Mouse (Mus musculus) heart, embryonic 10.5 days (tissue): ENCODE results near the gene Olfr1395. TPM values are rescaled to one million over a fixed set of nuclear protein-coding genes. Genes with fewer than 3 reads are reported as not detected.
"Not testable (repeated sequence)": the region's sequence is repeated elsewhere in the genome, so short reads cannot be mapped to it uniquely, and the experiment has no call there.

ENCODE experiments used
- DNase-seq: peaks from one replicate; pipeline ENCODE4 v3.0.0-alpha.2; 2017; ENCODE audit warnings: low spot score
- H3K27ac ChIP-seq: fragments of 300-500 bp; sonication (generic); 2 replicates; pipeline ENCODE4 v1.5.1; 2016; ENCODE audit warnings: mild to moderate bottlenecking
- H3K27me3 ChIP-seq: fragments of 300-500 bp; sonication (generic); 2 replicates; pipeline ENCODE4 v1.6.1; 2016; ENCODE audit warnings: mild to moderate bottlenecking; ENCODE audit not compliant: poor library complexity, insufficient read depth, severe bottlenecking
- H3K36me3 ChIP-seq: fragments of 300-500 bp; sonication (generic); 2 replicates; pipeline ENCODE4 v1.6.1; 2016; ENCODE audit warnings: mild to moderate bottlenecking, moderate library complexity
- H3K4me1 ChIP-seq: fragments of 300-500 bp; sonication (generic); 2 replicates; pipeline ENCODE4 v1.6.1; 2016; ENCODE audit warnings: mild to moderate bottlenecking
- H3K4me3 ChIP-seq: fragments of 300-500 bp; sonication (generic); 2 replicates; pipeline ENCODE4 v1.5.1; 2016; ENCODE audit warnings: mild to moderate bottlenecking, moderate library complexity
- H3K9me3 ChIP-seq: fragments of 300-500 bp; sonication (generic); 2 replicates; pipeline ENCODE4 v1.6.1; 2016; ENCODE audit warnings: mild to moderate bottlenecking, moderate library complexity
- WGBS: fragments of 180-500 bp; shearing (Covaris S2); methylation state at CpG from one replicate; pipeline ENCODE4 v1.1.7; 2016; 5-methylcytosine and 5-hydroxymethylcytosine counted together
- polyA plus RNA-seq: library from polyadenylated mRNA; unstranded; fragments of >200 nt; fragmentation: Nextera tagmentation; extraction: Ambion mirVana; gene quantifications from 2 replicates; pipeline ENCODE4 v1.2.1, GENCODE M21; 2016

Olfr1395 gene
- polyA plus RNA-seq, 1 experiment from 2014 or later: not detected

DNA sequence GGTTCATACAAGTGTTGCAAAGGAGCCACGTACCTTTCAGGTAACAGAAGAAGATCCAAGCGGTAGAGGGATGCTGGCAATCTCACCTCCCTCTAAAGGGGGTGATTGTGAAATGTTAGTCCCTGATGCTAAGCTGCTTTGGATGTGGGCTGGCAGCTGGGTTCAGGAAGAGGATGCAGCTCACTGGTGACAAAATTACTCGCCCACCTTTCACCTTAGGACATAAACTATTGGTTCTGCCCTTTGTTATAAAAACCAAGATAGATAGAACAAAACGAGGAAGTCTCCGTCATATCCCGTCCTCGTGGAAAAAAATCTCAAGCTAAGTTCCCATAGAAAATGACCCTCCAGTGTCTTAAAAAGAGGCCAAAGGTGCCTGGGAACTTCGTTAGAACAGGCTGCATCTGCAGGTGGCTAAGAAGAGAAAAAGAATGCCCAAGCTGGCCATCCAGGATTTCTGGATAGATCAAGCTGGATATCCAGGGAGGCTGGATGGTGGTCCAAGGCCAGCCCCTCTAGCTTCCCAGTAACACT is 44.9 kb downstream of the Olfr1395 start, which contains the start of gene Btnl9:
TSS of gene Btnl9 (minus strand) at position 205 of the 534 bp plus-strand sequence.
- DNase-seq: no peak
- WGBS: 70% methylated on average over 8 of the region's 8 CpGs
- Histone ChIP-seq H3K36me3 (no peaks in the 10 kb centered on the region), H3K4me1 (no peaks in the 10 kb centered on the region), H3K9me3 (no peaks in the 10 kb centered on the region), H3K27me3 (no peaks in the 10 kb centered on the region), H3K4me3 (no peak within 1 kb of the TSS), H3K27ac (no peak within 1 kb of the TSS)

DNA sequence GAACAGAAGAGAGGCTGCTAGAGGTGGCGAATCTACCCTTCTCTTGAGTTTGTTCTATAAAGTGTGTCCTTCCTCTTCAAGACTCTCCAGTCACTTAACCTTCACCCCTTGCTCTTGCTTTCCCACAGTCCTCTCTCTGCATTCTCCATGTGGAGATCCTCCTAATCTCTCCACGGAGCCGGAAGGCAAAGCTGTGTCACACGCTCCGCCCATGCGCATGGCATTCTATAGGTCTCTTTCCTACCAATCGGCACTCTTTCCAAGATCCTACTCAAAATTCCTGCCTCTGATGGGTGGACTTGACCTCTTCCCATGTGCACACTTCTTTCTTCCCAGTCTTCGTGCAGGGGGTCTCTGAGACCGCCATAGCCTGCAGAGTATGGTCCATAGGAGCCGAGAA is 45.6 kb downstream of the Olfr1395 start:
- no peaks in the 10 kb centered on the region for H3K27me3 ChIP-seq
- H3K4me3 ChIP-seq: no peak overlapping the region
- no peaks in the 10 kb centered on the region for H3K36me3 ChIP-seq
- H3K27ac ChIP-seq: no peak overlapping the region
- no peaks in the 10 kb centered on the region for H3K4me1 ChIP-seq
- 73% methylated on average over 10 of the region's 10 CpGs for WGBS
- DNase-seq: no peak
- H3K9me3 ChIP-seq: no peaks in the 10 kb centered on the region

DNA sequence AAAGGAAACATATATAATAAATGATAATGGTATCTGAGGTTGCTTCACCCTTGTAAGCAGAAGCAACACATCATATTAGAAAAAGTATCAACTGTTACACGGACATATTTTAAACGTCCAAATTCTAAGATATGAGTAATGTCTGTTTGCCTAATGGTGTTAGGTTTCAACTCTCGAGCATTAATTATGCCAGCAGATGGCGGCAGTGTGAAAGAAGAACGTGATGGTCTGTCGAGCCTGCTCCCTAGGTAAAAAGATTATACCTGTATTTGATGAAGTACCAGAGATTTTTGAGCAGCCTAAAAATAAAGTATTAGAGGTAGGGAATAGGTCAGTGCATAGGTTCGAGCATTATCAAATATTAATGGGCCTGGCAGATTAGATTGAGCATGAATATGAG is 47.7 kb downstream of the Olfr1395 start:
- Histone ChIP-seq H3K9me3 (no peaks in the 10 kb centered on the region), H3K36me3 (no peaks in the 10 kb centered on the region), H3K4me3 (no peak overlapping the region), H3K4me1 (no peaks in the 10 kb centered on the region), H3K27me3 (no peaks in the 10 kb centered on the region), H3K27ac (no peak overlapping the region)
- DNase-seq: no peak
- 5% methylated on average over 7 of the region's 7 CpGs for WGBS

DNA sequence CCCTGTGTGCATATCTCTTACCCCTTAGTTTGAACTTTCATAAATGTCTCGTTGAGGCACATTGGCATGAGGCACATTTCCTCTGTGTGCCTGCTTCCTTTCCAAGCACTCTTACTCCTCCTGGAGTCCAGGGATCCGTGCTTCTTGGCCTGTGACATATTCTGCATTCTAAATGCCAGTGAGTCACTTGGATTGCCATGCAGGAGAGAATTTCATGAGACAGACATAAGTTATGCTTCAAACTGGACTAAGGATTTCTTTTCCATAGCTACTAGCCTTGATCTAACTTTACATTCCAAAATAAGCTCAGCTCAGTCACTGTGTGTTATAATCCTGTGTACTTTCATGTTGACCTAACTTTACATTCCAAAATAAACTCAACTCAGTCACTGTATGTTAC is 49.0 kb downstream of the Olfr1395 start:
- Histone ChIP-seq H3K4me3 (no peak overlapping the region), H3K27me3 (no peaks in the 10 kb centered on the region), H3K4me1 (no peaks in the 10 kb centered on the region), H3K27ac (no peak overlapping the region), H3K9me3 (no peaks in the 10 kb centered on the region), H3K36me3 (no peaks in the 10 kb centered on the region)
- no peak for DNase-seq
- 49% methylated on average over 2 of the region's 2 CpGs for WGBS

DNA sequence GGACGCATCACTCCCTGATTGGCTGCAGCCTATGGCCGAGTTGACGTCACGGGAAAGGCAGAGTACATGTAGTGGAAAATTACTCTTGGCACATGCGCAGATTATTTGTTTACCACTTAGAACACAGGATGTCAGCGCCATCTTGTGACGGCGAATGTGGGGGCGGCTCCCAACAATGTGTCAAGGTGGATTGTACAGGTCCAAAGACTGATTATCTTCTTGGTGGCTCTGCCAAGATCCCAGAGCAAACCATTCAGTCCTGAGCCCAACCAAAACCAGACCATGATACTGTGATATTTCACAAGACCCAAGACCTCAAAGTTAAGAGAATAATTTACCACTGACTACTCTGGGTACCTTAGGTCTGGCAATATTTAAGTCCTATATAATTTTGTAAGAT is 52.7 kb downstream of the Olfr1395 start:
- not testable (repeated sequence) for H3K9me3 ChIP-seq, H3K27me3 ChIP-seq, H3K36me3 ChIP-seq, H3K27ac ChIP-seq, DNase-seq, H3K4me3 ChIP-seq, H3K4me1 ChIP-seq
- WGBS: 94% methylated on average over 9 of the region's 9 CpGs

DNA sequence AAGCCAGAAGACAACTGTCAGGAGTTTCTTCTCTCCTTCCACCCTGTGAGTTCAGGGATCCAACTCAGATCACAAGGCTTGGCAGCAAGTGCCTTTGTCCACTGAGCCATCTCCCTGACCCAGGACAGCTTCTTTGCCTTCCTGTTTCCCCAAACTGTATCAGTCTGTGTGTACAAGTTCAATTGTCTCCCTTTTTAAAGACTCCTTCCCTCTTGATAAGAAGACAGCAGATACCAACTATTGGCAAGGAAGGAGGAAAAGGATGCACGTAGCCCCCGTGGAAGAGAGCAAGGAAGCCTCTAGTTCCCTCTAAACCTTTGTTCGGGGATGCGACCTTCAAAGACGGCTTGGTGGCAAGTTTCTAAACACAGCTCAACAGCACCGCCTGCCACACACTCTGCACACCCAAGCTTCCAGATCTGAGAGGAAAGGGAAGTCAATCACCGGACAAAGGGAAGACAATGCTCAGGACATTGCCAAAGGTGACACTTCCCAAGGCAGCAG is 53.8 kb downstream of the Olfr1395 start:
- H3K36me3 ChIP-seq: no peaks in the 10 kb centered on the region
- 74% methylated on average over 7 of the region's 7 CpGs for WGBS
- H3K9me3 ChIP-seq: no peaks in the 10 kb centered on the region
- DNase-seq: no peak
- no peak overlapping the region for H3K4me3 ChIP-seq
- H3K27ac ChIP-seq: no peak overlapping the region
- H3K4me1 ChIP-seq: no peaks in the 10 kb centered on the region
- no peaks in the 10 kb centered on the region for H3K27me3 ChIP-seq

Other genes with a start within 250 kb of the Olfr1395 start
- 0.06 and 0.07 TPM in 2 replicates for gene Gm5431, start 240.1 kb upstream of the Olfr1395 start, polyA plus RNA-seq
- gene Psme2b, start 196.1 kb upstream of the Olfr1395 start, polyA plus RNA-seq: 1.9 and 2.0 TPM in 2 replicates
- not detected in 2 replicates for gene Olfr56, start 163.4 kb upstream of the Olfr1395 start, polyA plus RNA-seq
- 0.11 TPM in 1 of 2 replicates, not detected in the other for gene 9930111J21Rik1, start 162.9 kb upstream of the Olfr1395 start, polyA plus RNA-seq
- gene Gm12185, start 150.0 kb upstream of the Olfr1395 start, polyA plus RNA-seq: not detected in 2 replicates
- gene Tgtp1, start 148.1 kb upstream of the Olfr1395 start, polyA plus RNA-seq: 0.34 TPM in 1 of 2 replicates, not detected in the other
- 0.05 and 0.09 TPM in 2 replicates for gene 9930111J21Rik2, start 91.0 kb upstream of the Olfr1395 start, polyA plus RNA-seq
- not detected in 2 replicates for gene Tgtp2, start 78.1 kb upstream of the Olfr1395 start, polyA plus RNA-seq
- gene Ifi47, start 65.7 kb upstream of the Olfr1395 start, polyA plus RNA-seq: 0.30 and 0.33 TPM in 2 replicates
- gene Olfr1396, start 27.4 kb upstream of the Olfr1395 start, polyA plus RNA-seq: not detected in 2 replicates
- gene Olfr1394, start 12.1 kb downstream of the Olfr1395 start, polyA plus RNA-seq: not detected in 2 replicates
- 0.11 and 0.23 TPM in 2 replicates for gene Btnl9, start 44.9 kb downstream of the Olfr1395 start, polyA plus RNA-seq
- 32.8 and 34.6 TPM in 2 replicates for gene Zfp62, start 61.0 kb downstream of the Olfr1395 start, polyA plus RNA-seq
- 41.1 and 46.9 TPM in 2 replicates for gene Mgat1, start 101.9 kb downstream of the Olfr1395 start, polyA plus RNA-seq
- gene Olfr1393, start 136.0 kb downstream of the Olfr1395 start, polyA plus RNA-seq: not detected in 2 replicates
- gene Olfr1392, start 143.0 kb downstream of the Olfr1395 start, polyA plus RNA-seq: not detected in 2 replicates
- gene Olfr10, start 162.5 kb downstream of the Olfr1395 start, polyA plus RNA-seq: not detected in 2 replicates
- gene Olfr1391, start 180.5 kb downstream of the Olfr1395 start, polyA plus RNA-seq: not detected in 2 replicates
- gene Olfr1390, start 192.9 kb downstream of the Olfr1395 start, polyA plus RNA-seq: not detected in 2 replicates